Mouse (Mus musculus) intestine, postnatal 0 days (tissue): Measurements from ENCODE around the gene Tssk6. TPM values are rescaled to one million over a fixed set of nuclear protein-coding genes. Genes with fewer than 3 reads are reported as not detected.

ENCODE experiments used
- ATAC-seq: fragments of 200-750 bp; cut with Nextera tagmentation; 2 replicates; pipeline ENCODE4 v1.8.0; 2017; ENCODE audit warnings: mild to moderate bottlenecking, moderate TSS enrichment, moderate library complexity
- H3K27ac ChIP-seq: fragments of 300-500 bp; sonication (generic); 2 replicates; pipeline ENCODE4 v1.5.1; 2014; ENCODE audit warnings: mild to moderate bottlenecking, low read depth, low read length, moderate library complexity
- H3K27me3 ChIP-seq: fragments of 300-500 bp; sonication (generic); replicated peaks from 2 replicates; pipeline ENCODE4 v1.6.1; 2014; ENCODE audit warnings: low read length, mixed read lengths; ENCODE audit not compliant: control insufficient read depth, insufficient read depth
- H3K36me3 ChIP-seq: fragments of 300-500 bp; sonication (generic); 2 replicates; pipeline ENCODE4 v1.6.1; 2014; ENCODE audit warnings: mild to moderate bottlenecking, moderate library complexity; ENCODE audit not compliant: control insufficient read depth, insufficient read depth
- H3K4me1 ChIP-seq: fragments of 300-500 bp; sonication (generic); replicated peaks from 2 replicates; pipeline ENCODE4 v1.6.1; 2014; ENCODE audit warnings: antibody characterized with exemption, low read length, mixed read lengths; ENCODE audit not compliant: control insufficient read depth, insufficient read depth
- H3K4me2 ChIP-seq: fragments of 300-500 bp; sonication (generic); replicated peaks from 2 replicates; pipeline ENCODE4 v1.6.1; 2014; ENCODE audit warnings: low read depth, mild to moderate bottlenecking, moderate library complexity
- H3K4me3 ChIP-seq: fragments of 300-500 bp; sonication (generic); 2 replicates; pipeline ENCODE4 v1.5.1; 2014; ENCODE audit warnings: low read depth, low read length
- H3K9ac ChIP-seq: fragments of 300-500 bp; sonication (generic); 2 replicates; pipeline ENCODE4 v1.6.1; 2014; ENCODE audit warnings: mild to moderate bottlenecking, low read depth, low read length
- H3K9me3 ChIP-seq: fragments of 300-500 bp; sonication (generic); 2 replicates; pipeline ENCODE4 v1.6.1; 2016; ENCODE audit warnings: mixed run types; ENCODE audit not compliant: control insufficient read depth
- CTCF ChIP-seq: sonication (generic); IDR thresholded peaks from 2 replicates; pipeline ENCODE4 v1.5.1; 2016; ENCODE audit warnings: low read depth, mild to moderate bottlenecking, control low read depth, antibody characterized with exemption, moderate library complexity
- WGBS: fragments of 180-500 bp; shearing (Covaris S2); extraction: QIAGEN DNeasy Blood & Tissue Kit; methylation state at CpG from one replicate; pipeline ENCODE4 v1.1.7; 2014; 5-methylcytosine and 5-hydroxymethylcytosine counted together
- polyA plus RNA-seq: library from polyadenylated mRNA; unstranded; fragments of >200 nt; fragmentation: Nextera tagmentation; extraction: Ambion mirVana; gene quantifications from 2 replicates; pipeline ENCODE4 v1.2.1, GENCODE M21; 2015

Tssk6 gene
- 1.2 and 2.3 TPM in 2 replicates for polyA plus RNA-seq

- peak within 1 kb of the TSS; percentile 82 for H3K4me2 ChIP-seq
- peak; percentile 32 for ATAC-seq
- peak within 1 kb of the TSS; percentile 75 for H3K4me3 ChIP-seq
- peak within 1 kb of the TSS; percentile 79 for H3K27ac ChIP-seq
- TF ChIP-seq CTCF, result peak; percentile 39; the same call in 1 of the 2 replicates
- H3K9ac ChIP-seq, result peak within 1 kb of the TSS; percentile 67
- no peaks in the 10 kb centered on the region for H3K27me3 ChIP-seq
- peaks cover 7% of the 10 kb centered on the region; the same call in 1 of the 2 replicates for H3K36me3 ChIP-seq
- H3K9me3 ChIP-seq, result no peaks in the 10 kb centered on the region
- 5% methylated on average over 89 of the region's 89 CpGs for WGBS
- peaks cover 3% of the 10 kb centered on the region; the same call in 1 of the 2 replicates for H3K4me1 ChIP-seq
Measured at GRCm38 (mm10) chr8:69902163-69903062, at the start of gene Tssk6, which contains the start of the genes Ndufa13 and Yjefn3. Gene Tssk6, plus strand, starts transcription at chr8:69902184. Gene Ndufa13, minus strand, starts transcription at chr8:69902558. Gene Yjefn3, minus strand, starts transcription at chr8:69902712.

GRCm38 (mm10) chr8:69853869-69854268 lies 48.1 kb upstream of the Tssk6 start:
- no peaks in the 10 kb centered on the region for H3K4me1 ChIP-seq

GRCm38 (mm10) chr8:69860807-69861206 lies 41.2 kb upstream of the Tssk6 start:
- 62% methylated on average over 4 of the region's 4 CpGs for WGBS
- Histone ChIP-seq H3K36me3 (no peaks in the 10 kb centered on the region), H3K27me3 (no peaks in the 10 kb centered on the region), H3K4me3 (no peak overlapping the region), H3K9ac (no peak overlapping the region), H3K9me3 (no peaks in the 10 kb centered on the region), H3K4me1 (no peaks in the 10 kb centered on the region), H3K4me2 (no peak overlapping the region), H3K27ac (no peak overlapping the region)
- TF ChIP-seq CTCF, result peak; percentile 60
- no peak for ATAC-seq

More at GRCm38 (mm10) chr8:69853869-69854268, 48.1 kb upstream of the Tssk6 start:
- no peaks in the 10 kb centered on the region for H3K36me3 ChIP-seq
- no peak for ATAC-seq
- no peak overlapping the region for H3K4me3 ChIP-seq
- H3K27ac ChIP-seq, result no peak overlapping the region
- no peaks in the 10 kb centered on the region for H3K9me3 ChIP-seq
- TF ChIP-seq CTCF, result no peak
- H3K27me3 ChIP-seq, result no peaks in the 10 kb centered on the region
- no peak overlapping the region for H3K9ac ChIP-seq
- WGBS, result 91% methylated on average over 10 of the region's 10 CpGs
- H3K4me2 ChIP-seq, result no peak overlapping the region

- WGBS, result 71% methylated on average over 2 of the region's 2 CpGs
- ATAC-seq, result no peak
- Histone ChIP-seq H3K9ac (no peak overlapping the region), H3K4me1 (no peaks in the 10 kb centered on the region), H3K36me3 (no peaks in the 10 kb centered on the region), H3K27ac (no peak overlapping the region), H3K4me2 (no peak overlapping the region), H3K9me3 (no peaks in the 10 kb centered on the region), H3K27me3 (no peaks in the 10 kb centered on the region), H3K4me3 (no peak overlapping the region)
- TF ChIP-seq CTCF, result no peak
Measured at GRCm38 (mm10) chr8:69861251-69861650, 40.7 kb upstream of the Tssk6 start.

GRCm38 (mm10) chr8:69863387-69864020 lies 38.5 kb upstream of the Tssk6 start:
- Histone ChIP-seq H3K4me1 (no peaks in the 10 kb centered on the region), H3K9ac (no peak overlapping the region), H3K4me2 (no peak overlapping the region), H3K36me3 (no peaks in the 10 kb centered on the region), H3K9me3 (no peaks in the 10 kb centered on the region), H3K27me3 (no peaks in the 10 kb centered on the region), H3K27ac (no peak overlapping the region), H3K4me3 (no peak overlapping the region)
- no peak for ATAC-seq
- 62% methylated on average over 5 of the region's 5 CpGs for WGBS
- TF ChIP-seq CTCF, result no peak

GRCm38 (mm10) chr8:69864180-69864579 lies 37.8 kb upstream of the Tssk6 start:
- TF ChIP-seq CTCF, result no peak
- WGBS, result 71% methylated on average over 5 of the region's 5 CpGs
- H3K9me3 ChIP-seq, result no peaks in the 10 kb centered on the region

More at GRCm38 (mm10) chr8:69864180-69864579, 37.8 kb upstream of the Tssk6 start:
- no peaks in the 10 kb centered on the region for H3K4me1 ChIP-seq
- H3K27me3 ChIP-seq, result no peaks in the 10 kb centered on the region
- H3K27ac ChIP-seq, result no peak overlapping the region
- H3K9ac ChIP-seq, result no peak overlapping the region
- H3K36me3 ChIP-seq, result no peaks in the 10 kb centered on the region
- no peak overlapping the region for H3K4me2 ChIP-seq
- ATAC-seq, result no peak
- no peak overlapping the region for H3K4me3 ChIP-seq
